Mouse (Mus musculus) embryonic facial prominence, embryonic 14.5 days (tissue): Measurements from ENCODE around the gene Ppp1cc. TPM values are rescaled to one million over a fixed set of nuclear protein-coding genes. Genes with fewer than 3 reads are reported as not detected.

Experiments
- ATAC-seq: fragments of 200-750 bp; cut with Nextera tagmentation; 2 replicates; pipeline ENCODE4 v1.8.0; 2017; ENCODE audit warnings: low read depth, moderate number of reproducible peaks, moderate TSS enrichment
- DNase-seq: peaks from one replicate; pipeline ENCODE4 v3.0.0-alpha.2; 2015; ENCODE audit warnings: low spot score
- H3K27ac ChIP-seq: fragments of 300-500 bp; sonication (generic); replicated peaks from 2 replicates; pipeline ENCODE4 v1.5.1; 2014; ENCODE audit warnings: low read depth, mild to moderate bottlenecking, low read length, moderate library complexity
- H3K27me3 ChIP-seq: fragments of 300-500 bp; sonication (generic); replicated peaks from 2 replicates; pipeline ENCODE4 v1.6.1; 2014; ENCODE audit warnings: low read length; ENCODE audit not compliant: control insufficient read depth, insufficient read depth
- H3K36me3 ChIP-seq: fragments of 300-500 bp; sonication (generic); 2 replicates; pipeline ENCODE4 v1.6.1; 2014; ENCODE audit warnings: low read length, mixed read lengths; ENCODE audit not compliant: control insufficient read depth, insufficient read depth
- H3K4me1 ChIP-seq: fragments of 300-500 bp; sonication (generic); 2 replicates; pipeline ENCODE4 v1.6.1; 2014; ENCODE audit warnings: antibody characterized with exemption, low read length; ENCODE audit not compliant: control insufficient read depth, insufficient read depth
- H3K4me2 ChIP-seq: fragments of 300-500 bp; sonication (generic); 2 replicates; pipeline ENCODE4 v1.6.1; 2014; ENCODE audit warnings: low read depth, mild to moderate bottlenecking, low read length, moderate library complexity, mixed read lengths
- H3K4me3 ChIP-seq: fragments of 300-500 bp; sonication (generic); 2 replicates; pipeline ENCODE4 v1.5.1; 2014; ENCODE audit warnings: low read depth, mild to moderate bottlenecking, low read length
- H3K9ac ChIP-seq: fragments of 300-500 bp; sonication (generic); 2 replicates; pipeline ENCODE4 v1.6.1; 2014; ENCODE audit warnings: low read depth, mild to moderate bottlenecking, low read length, moderate library complexity, mixed read lengths
- H3K9me3 ChIP-seq: fragments of 300-500 bp; sonication (generic); 2 replicates; pipeline ENCODE4 v1.6.1; 2016; ENCODE audit warnings: low read length; ENCODE audit not compliant: control insufficient read depth
- WGBS: fragments of 180-500 bp; shearing (Covaris S2); extraction: QIAGEN DNeasy Blood & Tissue Kit; methylation state at CpG from one replicate; pipeline ENCODE4 v1.1.7; 2014; 5-methylcytosine and 5-hydroxymethylcytosine counted together
- polyA plus RNA-seq: library from polyadenylated mRNA; unstranded; fragments of >200 nt; fragmentation: Nextera tagmentation; extraction: Ambion mirVana; gene quantifications from 2 replicates; pipeline ENCODE4 v1.2.1, GENCODE M21; 2014

Gene Ppp1cc
- polyA plus RNA-seq, 1 experiment from 2014 or later = 231 TPM

DNA sequence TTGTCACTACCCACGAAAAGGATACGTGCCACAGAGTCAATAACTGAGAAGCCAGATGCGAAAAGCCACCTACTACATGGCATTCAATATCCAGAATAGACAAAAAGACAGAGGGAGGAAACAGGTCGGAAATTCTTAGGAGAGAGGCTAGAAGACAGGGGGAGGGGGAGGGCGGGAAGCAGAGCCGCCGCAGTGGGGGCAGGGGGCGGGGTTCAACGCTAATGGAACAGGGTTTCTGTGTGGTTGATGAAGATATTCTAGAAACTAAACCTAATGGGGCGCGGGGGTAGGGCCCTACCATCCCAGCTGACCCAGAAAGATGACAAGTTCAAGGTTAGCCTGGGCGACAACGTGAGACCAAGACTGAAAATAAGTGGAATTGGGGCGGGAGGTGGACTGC, 4.1 kb upstream of the Ppp1cc start:
- Histone ChIP-seq H3K9ac (no peak overlapping the region), H3K9me3 (no peaks in the 10 kb centered on the region), H3K4me3 (no peak overlapping the region), H3K4me1 (peaks cover 5% of the 10 kb centered on the region), H3K27me3 (no peaks in the 10 kb centered on the region), H3K4me2 (no peak overlapping the region), H3K36me3 (no peaks in the 10 kb centered on the region), H3K27ac (no peak overlapping the region)
- ATAC-seq = no peak
- DNase-seq = no peak
- WGBS = 33% methylated on average over 9 of the region's 14 CpGs

DNA sequence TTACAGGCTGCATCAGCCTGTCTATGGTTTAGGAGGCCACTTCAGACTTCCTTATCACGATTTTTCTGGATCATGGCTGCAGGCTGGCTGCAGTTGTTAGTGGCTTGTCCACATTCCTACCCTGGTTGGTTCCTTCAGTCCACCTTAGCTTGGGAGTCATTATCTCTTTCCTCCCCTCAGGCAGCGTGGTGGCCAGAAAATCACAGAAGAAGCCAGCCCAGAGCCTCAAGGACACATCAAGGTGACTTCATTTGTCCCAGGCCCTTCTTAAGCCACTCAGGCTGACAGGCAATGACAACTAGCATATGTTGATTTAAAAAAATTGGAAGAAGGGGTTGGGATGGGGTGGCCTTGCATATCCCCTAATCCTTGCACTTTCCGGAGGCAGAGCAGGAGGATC, 3.3 kb upstream of the Ppp1cc start:
- no peak for DNase-seq

DNA sequence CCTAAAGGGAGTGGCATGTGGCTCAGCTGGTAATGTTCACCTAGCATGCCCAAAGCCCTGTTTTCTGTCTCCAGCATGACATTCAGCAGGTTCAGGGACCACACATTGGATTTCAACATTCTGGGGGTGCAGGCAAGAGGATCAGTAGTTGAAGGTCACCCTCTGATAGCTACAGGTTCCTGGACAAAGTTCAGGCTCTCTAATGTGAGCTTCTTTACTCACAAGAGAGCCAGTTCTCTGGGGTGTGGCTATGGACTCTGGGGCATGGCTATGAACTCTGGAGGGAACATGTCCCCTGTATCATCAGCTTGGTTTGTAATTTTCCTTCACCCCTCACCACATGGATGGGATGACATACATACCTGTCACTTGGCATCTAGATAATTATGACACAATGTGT, 2.5 kb upstream of the Ppp1cc start:
- Histone ChIP-seq H3K9me3 (no peaks in the 10 kb centered on the region), H3K36me3 (peaks cover 7% of the 10 kb centered on the region; the same call in 1 of the 2 replicates), H3K9ac (no peak overlapping the region), H3K4me3 (no peak overlapping the region), H3K27ac (no peak overlapping the region), H3K4me1 (peaks cover 15% of the 10 kb centered on the region), H3K4me2 (no peak overlapping the region), H3K27me3 (no peaks in the 10 kb centered on the region)
- ATAC-seq = no peak
- no peak for DNase-seq

More for the DNA sequence above, 3.3 kb upstream of the Ppp1cc start:
- peaks cover 3% of the 10 kb centered on the region; the same call in 1 of the 2 replicates for H3K36me3 ChIP-seq
- no peaks in the 10 kb centered on the region for H3K9me3 ChIP-seq
- no peaks in the 10 kb centered on the region for H3K27me3 ChIP-seq
- peaks cover 7% of the 10 kb centered on the region for H3K4me1 ChIP-seq
- H3K4me2 ChIP-seq = no peak overlapping the region
- WGBS = 61% methylated on average over 3 of the region's 3 CpGs
- ATAC-seq = no peak
- no peak overlapping the region for H3K4me3 ChIP-seq
- H3K27ac ChIP-seq = no peak overlapping the region
- H3K9ac ChIP-seq = no peak overlapping the region

DNA sequence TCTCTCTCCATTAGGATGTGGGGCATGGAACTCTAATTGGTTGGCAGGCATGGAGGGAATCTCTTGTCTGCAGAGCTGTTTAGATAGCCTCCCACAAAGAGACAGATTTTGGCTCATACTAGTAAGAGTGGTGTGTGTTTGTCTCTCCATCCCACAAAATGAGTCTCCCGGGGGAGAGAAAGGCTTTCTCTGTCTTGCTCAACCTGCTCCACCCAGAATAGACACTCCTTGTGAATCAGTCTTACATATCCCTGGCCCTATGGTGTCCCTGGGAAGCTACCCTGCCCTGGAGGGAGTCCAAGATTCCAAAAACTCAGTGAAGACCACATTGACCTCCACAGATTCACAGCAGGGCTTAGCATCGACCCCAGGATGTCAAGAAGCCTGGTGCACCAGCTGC, 1.6 kb upstream of the Ppp1cc start:
- Histone ChIP-seq H3K36me3 (peaks cover 14% of the 10 kb centered on the region), H3K9me3 (no peaks in the 10 kb centered on the region), H3K4me3 (no peak overlapping the region), H3K27ac (no peak overlapping the region), H3K9ac (no peak overlapping the region), H3K4me2 (no peak overlapping the region), H3K27me3 (no peaks in the 10 kb centered on the region), H3K4me1 (peaks cover 22% of the 10 kb centered on the region)
- WGBS = 63% methylated on average over 2 of the region's 2 CpGs
- no peak for DNase-seq
- ATAC-seq = no peak

DNA sequence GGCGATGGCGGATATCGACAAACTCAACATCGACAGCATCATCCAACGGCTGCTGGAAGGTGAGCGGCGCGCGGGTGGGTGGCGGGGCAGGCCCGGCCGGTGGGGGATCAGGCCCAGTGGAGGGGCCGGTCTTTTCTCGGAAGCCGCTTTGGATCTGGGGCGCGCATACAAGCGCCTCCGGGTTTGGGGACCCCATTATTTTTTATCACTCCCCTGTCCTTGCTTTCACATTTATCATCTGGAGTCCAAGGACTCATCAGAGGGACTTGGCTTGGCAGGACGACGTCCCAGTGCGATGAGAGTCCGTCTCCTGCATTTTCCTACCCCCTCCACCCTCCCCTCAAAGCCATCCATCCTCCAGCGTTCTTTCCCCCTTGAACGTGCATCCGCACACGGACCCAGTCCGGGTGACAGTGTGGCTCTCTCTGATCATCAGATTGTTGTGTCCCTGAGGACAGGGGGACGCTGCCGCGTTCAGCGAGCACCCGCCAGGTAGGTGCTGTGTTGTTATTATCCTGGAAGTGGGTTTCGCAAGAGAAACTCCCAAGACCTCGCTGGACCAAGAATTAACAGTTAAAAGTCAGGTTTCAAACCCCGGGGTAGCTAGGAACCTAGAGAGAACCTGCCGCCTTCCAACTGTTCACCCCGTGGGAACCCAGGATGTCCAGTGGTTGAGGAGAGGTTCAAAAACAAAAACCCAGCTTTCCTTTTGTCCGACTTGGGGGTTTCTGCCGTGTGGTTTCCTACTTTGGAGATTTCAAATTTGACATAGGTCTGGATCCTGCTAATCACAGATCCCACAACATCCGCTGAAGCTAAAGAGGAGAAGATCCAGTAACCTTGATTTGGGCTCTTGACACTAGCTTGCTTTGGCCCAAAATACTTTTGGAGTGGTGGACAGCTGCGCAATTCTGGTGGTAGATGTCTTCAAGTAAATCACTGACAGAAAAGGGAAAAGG, 758 bp downstream of the Ppp1cc start:
- no peaks in the 10 kb centered on the region for H3K9me3 ChIP-seq
- peaks cover 38% of the 10 kb centered on the region for H3K4me1 ChIP-seq
- WGBS = 2% methylated on average over 41 of the region's 42 CpGs
- ATAC-seq (no peak; the same call in 1 of the 2 replicates), DNase-seq (no peak)
- peak overlapping the region; percentile 82 for H3K4me3 ChIP-seq
- peak overlapping the region; percentile 55 for H3K4me2 ChIP-seq
- peaks cover 32% of the 10 kb centered on the region for H3K36me3 ChIP-seq
- H3K27ac ChIP-seq = peak overlapping the region; percentile 82
- no peaks in the 10 kb centered on the region for H3K27me3 ChIP-seq
- H3K9ac ChIP-seq = peak overlapping the region; percentile 88

DNA sequence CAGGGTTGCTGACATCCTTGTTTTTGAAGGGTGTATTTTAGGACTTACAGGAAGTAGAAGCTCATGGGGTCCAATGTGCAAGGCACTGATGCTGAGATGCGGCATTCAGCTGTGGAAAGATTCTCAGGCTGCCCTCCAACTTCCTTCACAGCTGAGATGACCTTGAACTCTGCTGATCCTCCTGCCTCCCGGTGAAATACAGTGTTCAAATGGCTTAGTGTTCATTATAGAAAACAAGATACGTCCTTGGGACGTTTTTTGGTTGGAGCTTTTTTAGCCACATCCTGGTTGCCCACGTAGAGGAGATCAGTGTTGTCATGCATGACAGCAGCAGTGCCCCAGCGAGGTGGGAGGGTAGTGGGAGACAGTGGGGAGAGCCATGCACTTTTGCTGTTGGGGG, 5.1 kb downstream of the Ppp1cc start:
- no peaks in the 10 kb centered on the region for H3K9me3 ChIP-seq
- WGBS = 50% methylated on average over 6 of the region's 6 CpGs
- H3K27me3 ChIP-seq = no peaks in the 10 kb centered on the region
- peaks cover 76% of the 10 kb centered on the region for H3K36me3 ChIP-seq
- H3K9ac ChIP-seq = no peak overlapping the region
- no peak overlapping the region for H3K27ac ChIP-seq
- no peak for DNase-seq
- ATAC-seq = no peak
- peaks cover 57% of the 10 kb centered on the region for H3K4me1 ChIP-seq
- H3K4me2 ChIP-seq = 0 out of 2 replicates have a peak overlapping the region, but pooled peaks have one; percentile 27
- no peak overlapping the region for H3K4me3 ChIP-seq

DNA sequence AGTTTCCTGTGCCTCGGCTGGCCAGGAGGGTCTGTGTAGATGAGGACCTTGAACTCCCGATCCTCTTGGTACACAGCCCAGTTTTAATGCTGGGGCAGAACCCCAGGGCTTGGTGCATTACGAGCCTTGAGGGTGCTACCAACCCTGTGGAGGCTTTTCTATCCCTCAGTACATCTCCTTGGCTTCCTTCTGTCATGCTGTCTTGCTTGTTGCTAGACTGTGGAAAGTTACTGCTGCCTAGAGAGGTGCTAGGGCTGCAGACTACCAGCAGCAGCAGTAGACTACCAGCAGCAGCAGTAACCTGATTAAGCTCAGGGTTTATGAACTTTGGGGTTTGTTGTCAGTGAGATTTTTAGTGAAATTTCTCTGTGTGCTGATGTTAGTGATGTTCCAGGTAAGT, 5.9 kb downstream of the Ppp1cc start:
- Histone ChIP-seq H3K9ac (peak overlapping the region; percentile 40), H3K4me3 (no peak overlapping the region), H3K27ac (no peak overlapping the region), H3K9me3 (no peaks in the 10 kb centered on the region), H3K27me3 (no peaks in the 10 kb centered on the region), H3K4me2 (no peak overlapping the region), H3K4me1 (peaks cover 57% of the 10 kb centered on the region), H3K36me3 (peaks cover 83% of the 10 kb centered on the region)
- no peak for DNase-seq
- ATAC-seq = no peak
- 76% methylated on average over 3 of the region's 3 CpGs for WGBS

DNA sequence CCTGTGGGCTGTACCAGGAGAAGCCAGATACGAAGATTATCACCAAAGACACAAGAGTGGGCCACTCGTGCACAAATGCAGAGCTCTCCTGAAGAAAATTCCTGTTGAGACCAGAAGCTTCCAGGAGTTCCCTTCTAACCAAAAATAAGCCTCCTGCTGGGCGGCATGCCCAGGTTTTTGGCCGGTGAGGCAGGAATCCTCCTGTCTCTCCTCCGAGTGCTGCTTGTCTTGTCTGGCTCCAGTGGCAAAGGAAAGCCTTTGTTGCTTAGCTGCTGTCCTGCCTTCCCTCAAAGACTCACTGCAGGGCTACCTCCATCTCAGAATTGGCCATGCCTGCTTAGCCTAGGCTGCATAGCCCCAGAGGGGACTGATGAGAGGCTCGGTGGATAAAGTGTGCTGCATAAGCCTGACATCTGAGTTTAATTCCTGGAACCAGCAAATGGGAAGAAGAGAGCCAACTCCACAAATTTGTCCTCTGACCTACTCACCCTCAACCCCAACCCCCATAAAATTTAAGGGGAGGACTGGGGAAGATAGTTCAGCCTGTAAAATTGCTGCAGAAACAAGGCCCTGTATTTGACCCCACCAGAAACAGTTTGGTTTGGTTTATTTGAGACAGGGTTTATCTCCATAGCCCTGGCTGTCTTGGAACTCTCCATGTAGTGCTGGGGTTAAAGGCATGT, 7.3 kb downstream of the Ppp1cc start:
- H3K27ac ChIP-seq = no peak overlapping the region
- WGBS = 38% methylated on average over 6 of the region's 6 CpGs

More for the DNA sequence above, 7.3 kb downstream of the Ppp1cc start:
- Histone ChIP-seq H3K27me3 (no peaks in the 10 kb centered on the region), H3K9me3 (no peaks in the 10 kb centered on the region), H3K4me2 (no peak overlapping the region), H3K9ac (0 out of 2 replicates have a peak overlapping the region, but pooled peaks have one; percentile 14), H3K4me1 (peaks cover 49% of the 10 kb centered on the region), H3K4me3 (no peak overlapping the region), H3K36me3 (peaks cover 90% of the 10 kb centered on the region)
- ATAC-seq = no peak
- DNase-seq = no peak
